Comparison of ENCODE assay signal across 30 mouse cellular contexts in genomic region chr3:88403522-88404230, GRCm38 (mm10). TPM values are rescaled to one million over a fixed set of nuclear protein-coding genes. Genes with fewer than 3 reads are reported as not detected.
DNase-seq lines count a peak whose midpoint lies in the region; ATAC-seq lines count a peak whose summit lies in the region.
"Had no signal": no experiment of that assay in that cellular context is flagged by ENCODE, and none has a peak within 500 bp of the region (broad histone marks: within the 10 kb centered on the region; RNA-seq: fewer than 3 reads in every experiment).

No protein-coding gene starts in this region.

- H3K27me3 ChIP-seq in embryonic facial prominence, embryonic 13.5 days = no peaks in the 10 kb centered on the region
- no peaks in the 10 kb centered on the region for H3K27me3 ChIP-seq in embryonic facial prominence, embryonic 10.5 days (replicated peaks; ENCODE audit: low read depth, poor library complexity, severe bottlenecking)
- H3K27me3 ChIP-seq: heart, embryonic 13.5 days; hindbrain, embryonic 12.5 days; hindbrain, embryonic 15.5 days; Patski had no signal

- H3K79me2 ChIP-seq in macrophage (ENCODE audit: inconsistent target) = peaks cover 60% of the 10 kb centered on the region

- 92% methylated on average over 10 of the region's 10 CpGs for WGBS in embryonic facial prominence, embryonic 13.5 days
- 94% methylated on average over 10 of the region's 10 CpGs for WGBS in embryonic facial prominence, embryonic 10.5 days
- 62% methylated on average over 10 of the region's 10 CpGs for WGBS in macrophage (ENCODE audit: missing documents)

- no peak overlapping the region for H3K27ac ChIP-seq in embryonic facial prominence, embryonic 13.5 days
- H3K27ac ChIP-seq in embryonic facial prominence, embryonic 10.5 days (replicated peaks) = no peak overlapping the region
- peak overlapping the region; percentile 60 for H3K27ac ChIP-seq in macrophage
- H3K27ac ChIP-seq: heart, embryonic 13.5 days; hindbrain, embryonic 12.5 days; hindbrain, embryonic 15.5 days had no signal

- H3K4me3 ChIP-seq in embryonic facial prominence, embryonic 13.5 days = no peak overlapping the region
- H3K4me3 ChIP-seq in embryonic facial prominence, embryonic 10.5 days = no peak overlapping the region
- H3K4me3 ChIP-seq in macrophage (ENCODE audit: inconsistent target) = no peak overlapping the region
- H3K4me3 ChIP-seq: heart, embryonic 13.5 days; hindbrain, embryonic 12.5 days; hindbrain, embryonic 15.5 days had no signal

- DNase-seq in embryonic facial prominence, embryonic 10.5 days (ENCODE audit: low spot score) = no peak
- DNase-seq in ovary, postnatal 36 days (ENCODE audit: low spot score) = peak; percentile 1
- no peak for DNase-seq in ovary, postnatal 10 days (ENCODE audit: low spot score)
- no peak for DNase-seq in layer of hippocampus, postnatal 14 days (ENCODE audit: low spot score in 2 of 2)
- DNase-seq: adrenal gland, postnatal 10 days; adrenal gland, postnatal 36 days; cerebellum, adult 18-20 months; cerebellum, adult 9-10 months; cerebellum, postnatal 14 days; forebrain, postnatal 0 days; gastrocnemius, postnatal 25 days had no signal

- H3K4me2 ChIP-seq in embryonic facial prominence, embryonic 13.5 days = no peak overlapping the region
- H3K4me2 ChIP-seq: heart, embryonic 13.5 days; hindbrain, embryonic 12.5 days; hindbrain, embryonic 15.5 days had no signal

- H3K36me3 ChIP-seq in embryonic facial prominence, embryonic 13.5 days = peaks cover 40% of the 10 kb centered on the region
- H3K36me3 ChIP-seq in embryonic facial prominence, embryonic 10.5 days (replicated peaks) = peaks cover 69% of the 10 kb centered on the region
- H3K36me3 ChIP-seq in macrophage (ENCODE audit: inconsistent target) = no peaks in the 10 kb centered on the region
- H3K36me3 ChIP-seq: hindbrain, embryonic 12.5 days; hindbrain, embryonic 15.5 days had no signal

- H3K4me1 ChIP-seq in embryonic facial prominence, embryonic 13.5 days = peaks cover 17% of the 10 kb centered on the region
- H3K4me1 ChIP-seq in embryonic facial prominence, embryonic 10.5 days = peaks cover 24% of the 10 kb centered on the region

- no peaks in the 10 kb centered on the region for H3K9me3 ChIP-seq in embryonic facial prominence, embryonic 13.5 days
- no peaks in the 10 kb centered on the region for H3K9me3 ChIP-seq in embryonic facial prominence, embryonic 10.5 days
- H3K9me3 ChIP-seq: heart, embryonic 13.5 days; hindbrain, embryonic 12.5 days; hindbrain, embryonic 15.5 days had no signal

- ATAC-seq in embryonic facial prominence, embryonic 13.5 days (ENCODE audit: insufficient number of reproducible peaks, insufficient read depth, low FRiP score, low TSS enrichment, low read depth) = no peak
- ATAC-seq in monocyte, adult 5-6 weeks (replicated peaks; ENCODE audit: insufficient number of reproducible peaks, low FRiP score, low TSS enrichment, poor library complexity, severe bottlenecking) = peak; percentile 61; the same call in 1 of the 2 replicates
- no peak for ATAC-seq in erythroblast, adult 5-6 weeks (replicated peaks; ENCODE audit: low FRiP score, poor library complexity, severe bottlenecking)
- ATAC-seq: forebrain, embryonic 14.5 days; forebrain, postnatal 0 days; intestine, postnatal 0 days; Patski had no signal

- H3K9ac ChIP-seq in embryonic facial prominence, embryonic 13.5 days = 0 out of 2 replicates have a peak overlapping the region, but pooled peaks have one; percentile 21
- H3K9ac ChIP-seq: forebrain, postnatal 0 days; heart, embryonic 13.5 days; hindbrain, embryonic 12.5 days; hindbrain, embryonic 15.5 days had no signal

RNA-seq across cellular contexts. Expression of gene Pmf1, which starts 6.5 kb away (rescaled TPM):
- 121 and 153 TPM in 2 replicates for polyA plus RNA-seq in embryonic facial prominence, embryonic 13.5 days (2015; fragmentation: Nextera tagmentation; extraction: Ambion mirVana)
- polyA plus RNA-seq in embryonic facial prominence, embryonic 10.5 days (2016; fragmentation: Nextera tagmentation; extraction: Ambion mirVana) = 184 and 194 TPM in 2 replicates
- 10 to 100 TPM in 18 of 26 experiments, 1 to 10 TPM in 8; 3.6 to 33.6 (median 15.7) TPM for total RNA-seq in macrophage (2018; cell fraction: chromatin; rRNA removed)
- 10 to 100 TPM; 11.9 to 27.4 (median 19.5) TPM for total RNA-seq in macrophage (2018; cell fraction: cytosol; rRNA removed)
- 10 to 100 TPM in 15 of 26 experiments, 1 to 10 TPM in 11; 4.3 to 40.2 (median 12.1) TPM for total RNA-seq in macrophage (2018; cell fraction: nucleus; rRNA removed)
- 20.9 to 38.7 TPM (median 26.5 TPM) in 3 replicates for polyA plus RNA-seq in macrophage (2018)
- 14.2 to 29.8 TPM (median 14.4 TPM) in 3 replicates for total RNA-seq in monocyte, adult 5-6 weeks (2017)
- total RNA-seq in erythroblast, adult 5-6 weeks (2015; ENCODE audit: low replicate concordance) = 33.2 and 56.6 TPM in 2 replicates
- total RNA-seq in erythroblast, adult 5-6 weeks (2017; ENCODE audit: low replicate concordance) = 42.1 and 43.4 TPM in 2 replicates
- total RNA-seq in layer of hippocampus, postnatal 14 days (2021) = 1 to 10 TPM; 6.9 to 9.9 TPM

RNA-seq across cellular contexts. Expression of gene Bglap, which starts 19.4 kb away (rescaled TPM):
- 0.91 TPM in 1 of 2 replicates, not detected in the other for polyA plus RNA-seq in embryonic facial prominence, embryonic 13.5 days (2015; fragmentation: Nextera tagmentation; extraction: Ambion mirVana)
- polyA plus RNA-seq in embryonic facial prominence, embryonic 10.5 days (2016; fragmentation: Nextera tagmentation; extraction: Ambion mirVana) = not detected in 2 replicates
- not detected for total RNA-seq in macrophage (2018; cell fraction: chromatin; rRNA removed)
- not detected for total RNA-seq in macrophage (2018; cell fraction: cytosol; rRNA removed)
- not detected for total RNA-seq in macrophage (2018; cell fraction: nucleus; rRNA removed)
- polyA plus RNA-seq in macrophage (2018) = not detected in 3 replicates
- total RNA-seq in monocyte, adult 5-6 weeks (2017) = not detected in 3 replicates
- not detected in 2 replicates for total RNA-seq in erythroblast, adult 5-6 weeks (2015; ENCODE audit: low replicate concordance)
- not detected in 2 replicates for total RNA-seq in erythroblast, adult 5-6 weeks (2017; ENCODE audit: low replicate concordance)
- total RNA-seq in layer of hippocampus, postnatal 14 days (2021) = 1 to 10 TPM in 1 of 2 experiments, not detected in 1; 1.3 TPM
- total RNA-seq: ES-E14; gastrocnemius, adult 8-10 months; heart, adult 8-10 months; heart, postnatal 25 days; hematopoietic stem cell, adult 5-6 weeks had no signal
- polyA plus RNA-seq: forebrain, embryonic 11.5 days; forebrain, embryonic 14.5 days; forebrain, postnatal 0 days; gonadal fat pad, adult 2 months; heart, embryonic 13.5 days; heart, embryonic 16.5 days; hindbrain, embryonic 12.5 days; hindbrain, embryonic 15.5 days; intestine, postnatal 0 days had no signal

RNA-seq across cellular contexts. Expression of gene Slc25a44, which starts 21.3 kb away (rescaled TPM):
- polyA plus RNA-seq in embryonic facial prominence, embryonic 13.5 days (2015; fragmentation: Nextera tagmentation; extraction: Ambion mirVana) = 16.5 and 16.7 TPM in 2 replicates
- polyA plus RNA-seq in embryonic facial prominence, embryonic 10.5 days (2016; fragmentation: Nextera tagmentation; extraction: Ambion mirVana) = 17.5 and 17.6 TPM in 2 replicates
- total RNA-seq in macrophage (2018; cell fraction: chromatin; rRNA removed) = 10 to 100 TPM; 11.1 to 30.9 (median 17.3) TPM
- 10 to 100 TPM; 26.0 to 45.2 (median 33.0) TPM for total RNA-seq in macrophage (2018; cell fraction: cytosol; rRNA removed)
- total RNA-seq in macrophage (2018; cell fraction: nucleus; rRNA removed) = 10 to 100 TPM; 17.6 to 42.3 (median 27.8) TPM
- polyA plus RNA-seq in macrophage (2018) = 23.0 to 38.3 TPM (median 30.3 TPM) in 3 replicates
- total RNA-seq in monocyte, adult 5-6 weeks (2017) = 11.4 to 19.2 TPM (median 15.5 TPM) in 3 replicates
- total RNA-seq in erythroblast, adult 5-6 weeks (2015; ENCODE audit: low replicate concordance) = 7.9 and 11.5 TPM in 2 replicates
- total RNA-seq in erythroblast, adult 5-6 weeks (2017; ENCODE audit: low replicate concordance) = 13.7 and 20.2 TPM in 2 replicates
- total RNA-seq in layer of hippocampus, postnatal 14 days (2021) = 10 to 100 TPM; 68.6 to 70.3 TPM

RNA-seq across cellular contexts. Expression of gene Bglap2, which starts 25.2 kb away (rescaled TPM):
- polyA plus RNA-seq in embryonic facial prominence, embryonic 13.5 days (2015; fragmentation: Nextera tagmentation; extraction: Ambion mirVana) = 0.58 TPM in 1 of 2 replicates, not detected in the other
- polyA plus RNA-seq in embryonic facial prominence, embryonic 10.5 days (2016; fragmentation: Nextera tagmentation; extraction: Ambion mirVana) = not detected in 2 replicates
- total RNA-seq in macrophage (2018; cell fraction: chromatin; rRNA removed) = not detected
- total RNA-seq in macrophage (2018; cell fraction: cytosol; rRNA removed) = not detected
- total RNA-seq in macrophage (2018; cell fraction: nucleus; rRNA removed) = not detected
- not detected in 3 replicates for polyA plus RNA-seq in macrophage (2018)
- total RNA-seq in monocyte, adult 5-6 weeks (2017) = not detected in 3 replicates
- not detected in 2 replicates for total RNA-seq in erythroblast, adult 5-6 weeks (2015; ENCODE audit: low replicate concordance)
- total RNA-seq in erythroblast, adult 5-6 weeks (2017; ENCODE audit: low replicate concordance) = not detected in 2 replicates
- not detected for total RNA-seq in layer of hippocampus, postnatal 14 days (2021)
- total RNA-seq: adrenal gland, postnatal 36 days; ES-E14; gastrocnemius, adult 8-10 months; gastrocnemius, postnatal 25 days; heart, adult 8-10 months; heart, postnatal 25 days; hematopoietic stem cell, adult 5-6 weeks had no signal
- polyA plus RNA-seq: forebrain, embryonic 11.5 days; forebrain, embryonic 14.5 days; forebrain, postnatal 0 days; gonadal fat pad, adult 2 months; heart, embryonic 13.5 days; heart, embryonic 16.5 days; hindbrain, embryonic 12.5 days; hindbrain, embryonic 15.5 days; intestine, embryonic 14.5 days; intestine, postnatal 0 days; Patski had no signal

RNA-seq across cellular contexts. Expression of gene Bglap3, which starts 31.1 kb away (rescaled TPM):
- polyA plus RNA-seq in embryonic facial prominence, embryonic 13.5 days (2015; fragmentation: Nextera tagmentation; extraction: Ambion mirVana) = 0.28 TPM in 1 of 2 replicates, not detected in the other
- 0.10 and 0.35 TPM in 2 replicates for polyA plus RNA-seq in embryonic facial prominence, embryonic 10.5 days (2016; fragmentation: Nextera tagmentation; extraction: Ambion mirVana)
- total RNA-seq in macrophage (2018; cell fraction: chromatin; rRNA removed) = not detected
- not detected for total RNA-seq in macrophage (2018; cell fraction: cytosol; rRNA removed)
- not detected for total RNA-seq in macrophage (2018; cell fraction: nucleus; rRNA removed)
- not detected in 3 replicates for polyA plus RNA-seq in macrophage (2018)
- total RNA-seq in monocyte, adult 5-6 weeks (2017) = not detected in 3 replicates
- total RNA-seq in erythroblast, adult 5-6 weeks (2015; ENCODE audit: low replicate concordance) = not detected in 2 replicates
- total RNA-seq in erythroblast, adult 5-6 weeks (2017; ENCODE audit: low replicate concordance) = not detected in 2 replicates
- total RNA-seq in layer of hippocampus, postnatal 14 days (2021) = not detected
- total RNA-seq: forebrain, postnatal 0 days; gastrocnemius, adult 8-10 months; heart, adult 8-10 months; heart, postnatal 25 days; hematopoietic stem cell, adult 5-6 weeks had no signal
- polyA plus RNA-seq: forebrain, embryonic 11.5 days; forebrain, embryonic 14.5 days; forebrain, postnatal 0 days; heart, embryonic 13.5 days; hindbrain, embryonic 12.5 days; hindbrain, embryonic 15.5 days had no signal
